Mouse (Mus musculus): ENCODE results near the gene Otud7b.

DNA sequence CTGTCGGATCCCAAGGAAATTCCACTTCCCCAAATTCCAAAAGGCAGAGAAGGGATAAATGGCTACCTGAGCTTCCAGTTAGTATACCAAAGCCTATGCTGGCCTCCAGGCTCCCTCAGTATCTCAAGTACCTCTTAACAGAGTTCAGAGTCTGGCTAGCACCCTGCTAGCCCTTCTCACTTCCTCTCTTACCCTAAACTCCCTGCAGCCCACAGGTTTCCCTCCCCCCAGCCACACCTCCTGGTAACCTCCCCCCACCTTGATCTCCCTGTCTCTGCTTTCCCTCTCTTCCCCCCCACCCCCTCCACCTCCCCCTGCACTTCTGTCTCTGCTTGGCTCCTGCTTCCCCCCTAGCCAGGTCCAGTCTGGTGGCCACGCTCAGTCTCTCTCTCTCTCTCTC is 95.4 kb downstream of the Otud7b start:
- no peak for TF ChIP-seq CTCF (conservative IDR thresholded peaks at IDR 0.05; ENCODE audit: low read length)
- no peak for TF ChIP-seq NANOG (IDR thresholded peaks at IDR 0.05; ENCODE audit: borderline replicate concordance, low read length)
- no peak for TF ChIP-seq POU5F1 (IDR thresholded peaks at IDR 0.05; ENCODE audit: borderline replicate concordance, low read length)

Data from E14TG2a.4 (cell line).